In the genomic region with DNA sequence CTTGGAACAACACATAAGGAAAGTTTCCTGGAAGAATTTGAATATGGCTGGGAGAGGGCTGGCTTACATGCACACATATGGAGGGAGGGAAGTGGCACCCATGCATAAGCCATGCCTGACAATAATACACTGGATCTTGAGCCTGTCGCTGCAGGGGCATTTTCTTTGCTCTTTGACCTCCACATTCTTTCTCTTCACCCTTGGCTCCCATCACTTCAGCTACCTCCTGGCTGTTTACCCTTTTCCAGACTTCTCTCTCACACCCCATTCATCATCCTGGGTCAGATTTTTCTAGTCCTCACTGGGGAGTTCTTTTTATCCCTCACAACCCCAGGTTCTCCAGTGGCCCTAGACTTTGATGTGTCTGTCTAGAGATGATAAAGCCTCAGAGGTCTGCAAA, we compare ENCODE assay signal across 18 mouse cellular contexts. TPM values are rescaled to one million over a fixed set of nuclear protein-coding genes. Genes with fewer than 3 reads are reported as not detected.
DNase-seq lines count a peak whose midpoint lies in the region; ATAC-seq and TF ChIP-seq lines count a peak whose summit lies in the region.
"Had no signal": no experiment of that assay in that cellular context is flagged by ENCODE, and none has a peak within 500 bp of the region (broad histone marks: within the 10 kb centered on the region; RNA-seq: fewer than 3 reads in every experiment).

No protein-coding gene starts in this region.

- no peaks in the 10 kb centered on the region for H3K9me3 ChIP-seq in liver, embryonic 12.5 days (replicated peaks)
- H3K9me3 ChIP-seq: embryonic facial prominence, embryonic 10.5 days; embryonic facial prominence, embryonic 12.5 days; forebrain, embryonic 13.5 days; forebrain, embryonic 15.5 days had no signal

- no peak for TF ChIP-seq POLR2A in kidney, adult 2 months (IDR thresholded peaks at IDR 0.05; ENCODE audit: low read depth, low read length)

- no peaks in the 10 kb centered on the region for H3K36me3 ChIP-seq in kidney, adult 2 months (ENCODE audit: control insufficient read depth, insufficient read depth, low read length)
- H3K36me3 ChIP-seq in liver, embryonic 12.5 days = no peaks in the 10 kb centered on the region
- H3K36me3 ChIP-seq: embryonic facial prominence, embryonic 10.5 days; embryonic facial prominence, embryonic 12.5 days; forebrain, embryonic 15.5 days had no signal

- peak; percentile 61 for DNase-seq in embryo, embryonic 10.5 days (ENCODE audit: low spot score)
- no peak for DNase-seq in embryo, embryonic 9.5 days (ENCODE audit: extremely low spot score)
- DNase-seq in kidney, adult 2 months = peak; percentile 45
- DNase-seq in kidney, postnatal 25 days = no peak
- peak; percentile 62 for DNase-seq in mesoderm, embryonic 11.5 days (ENCODE audit: low read depth, low spot score)
- DNase-seq: adrenal gland, adult 2 months; adrenal gland, postnatal 10 days; adrenal gland, postnatal 25 days; cerebellum, adult 11-12 months; cerebellum, adult 2 months; cerebellum, adult 9-10 months; forebrain, postnatal 0 days had no signal

- H3K27ac ChIP-seq in kidney, adult 2 months (ENCODE audit: insufficient read depth, low read depth, low read length) = no peak overlapping the region
- H3K27ac ChIP-seq in brown adipose tissue, adult 24 weeks (replicated peaks; ENCODE audit: low read depth, low read length) = peak overlapping the region; percentile 8; the same call in 1 of the 2 replicates
- no peak overlapping the region for H3K27ac ChIP-seq in liver, embryonic 12.5 days
- H3K27ac ChIP-seq: embryonic facial prominence, embryonic 10.5 days; embryonic facial prominence, embryonic 12.5 days had no signal

- no peak overlapping the region for H3K4me3 ChIP-seq in kidney, adult 2 months (ENCODE audit: insufficient read depth, low read depth, low read length)
- H3K4me3 ChIP-seq in brown adipose tissue, adult 24 weeks (ENCODE audit: insufficient read depth, low read depth, low read length) = no peak overlapping the region
- no peak overlapping the region for H3K4me3 ChIP-seq in liver, embryonic 12.5 days
- H3K4me3 ChIP-seq: embryonic facial prominence, embryonic 10.5 days; embryonic facial prominence, embryonic 12.5 days; forebrain, embryonic 13.5 days; forebrain, embryonic 15.5 days had no signal

- 26% methylated on average over 1 of the region's 1 CpGs for WGBS in kidney, adult 2 months
- WGBS in liver, embryonic 12.5 days (ENCODE audit: insufficient replicate concordance) = 57% methylated on average over 1 of the region's 1 CpGs

- TF ChIP-seq CTCF in kidney, adult 2 months (conservative IDR thresholded peaks at IDR 0.05; ENCODE audit: insufficient read depth, insufficient read length, low read depth, low read length) = no peak

- H3K27me3 ChIP-seq in kidney, adult 2 months (replicated peaks; ENCODE audit: control insufficient read depth, insufficient read depth, low read length) = no peaks in the 10 kb centered on the region
- H3K27me3 ChIP-seq in liver, embryonic 12.5 days (replicated peaks) = no peaks in the 10 kb centered on the region; the same call in 1 of the 2 replicates
- H3K27me3 ChIP-seq: embryonic facial prominence, embryonic 12.5 days; forebrain, embryonic 13.5 days; forebrain, embryonic 15.5 days had no signal

- ATAC-seq in liver, embryonic 12.5 days = no peak
- ATAC-seq: forebrain, postnatal 0 days had no signal

- no peak overlapping the region for H3K9ac ChIP-seq in liver, embryonic 12.5 days
- H3K9ac ChIP-seq: embryonic facial prominence, embryonic 12.5 days; forebrain, embryonic 13.5 days; forebrain, embryonic 15.5 days; forebrain, postnatal 0 days had no signal

- H3K4me2 ChIP-seq in liver, embryonic 12.5 days = no peak overlapping the region
- H3K4me2 ChIP-seq: embryonic facial prominence, embryonic 12.5 days; forebrain, embryonic 15.5 days had no signal

- H3K4me1 ChIP-seq in kidney, adult 2 months (ENCODE audit: control insufficient read depth, insufficient read depth, low read length) = peaks cover 24% of the 10 kb centered on the region
- peaks cover 61% of the 10 kb centered on the region for H3K4me1 ChIP-seq in brown adipose tissue, adult 24 weeks (ENCODE audit: control insufficient read depth, insufficient read depth, insufficient read length, low read length)
- H3K4me1 ChIP-seq in liver, embryonic 12.5 days = peaks cover 29% of the 10 kb centered on the region

RNA-seq across cellular contexts. Expression of gene Plxna2, which starts 13.6 kb away (rescaled TPM):
- polyA plus RNA-seq in kidney, adult 2 months (2012; rRNA removed) = 5.1 and 5.9 TPM in 2 replicates
- polyA plus RNA-seq in brown adipose tissue, adult 24 weeks (2012; ENCODE audit: insufficient read depth, insufficient read length, missing spikeins) = 5.0 and 6.0 TPM in 2 replicates
- polyA plus RNA-seq in liver, embryonic 12.5 days (2016; fragmentation: Nextera tagmentation; extraction: Ambion mirVana) = 1.8 and 2.1 TPM in 2 replicates

Comparison
In these comparisons a context has a peak if more than half of its experiments do, and no peak if none do; other contexts are left out.
1. DNase-seq: peak in embryo, embryonic 10.5 days (single experiment), kidney, adult 2 months (single experiment) and mesoderm, embryonic 11.5 days (single experiment); none in embryo, embryonic 9.5 days (single experiment) and kidney, postnatal 25 days (0 of 2).